Mouse (Mus musculus): ENCODE data around the gene Cdh23.

The Cdh23 gene

GRCm38 (mm10) chr10:60456662-60457397 is 239.5 kb downstream of the Cdh23 start:
- DNase-seq: no peak

- DNase-seq: no peak
These were observed 241.1 kb downstream of the Cdh23 start for GRCm38 (mm10) chr10:60455193-60455592.

DNA sequence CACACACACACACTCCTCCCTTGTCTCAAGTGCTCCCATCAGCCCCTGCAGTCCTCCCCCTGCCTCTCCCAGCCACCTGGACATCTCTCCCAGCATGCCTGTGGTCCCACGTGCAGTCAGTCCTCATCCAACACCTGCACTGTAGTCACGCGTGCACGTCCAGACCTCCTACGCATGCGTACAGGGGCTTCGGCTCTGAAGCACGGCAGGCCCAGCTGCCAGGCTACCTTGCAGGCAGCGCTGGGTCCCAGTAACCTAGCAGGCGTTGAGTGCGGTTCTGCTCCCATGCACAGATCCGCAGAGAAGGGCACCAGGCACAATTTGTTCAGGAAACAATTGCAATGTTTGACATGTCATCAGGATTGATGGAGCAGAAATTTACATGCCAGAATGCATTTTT is 249.1 kb downstream of the Cdh23 start:
- DNase-seq: no peak

GRCm38 (mm10) chr10:60445031-60445593 is 251.2 kb downstream of the Cdh23 start:
- peak; percentile 93 for DNase-seq

- no peak for DNase-seq
These were observed 253.2 kb downstream of the Cdh23 start for GRCm38 (mm10) chr10:60443078-60443477.

- no peak for DNase-seq
These were observed 254.0 kb downstream of the Cdh23 start for GRCm38 (mm10) chr10:60442321-60442720.

DNA sequence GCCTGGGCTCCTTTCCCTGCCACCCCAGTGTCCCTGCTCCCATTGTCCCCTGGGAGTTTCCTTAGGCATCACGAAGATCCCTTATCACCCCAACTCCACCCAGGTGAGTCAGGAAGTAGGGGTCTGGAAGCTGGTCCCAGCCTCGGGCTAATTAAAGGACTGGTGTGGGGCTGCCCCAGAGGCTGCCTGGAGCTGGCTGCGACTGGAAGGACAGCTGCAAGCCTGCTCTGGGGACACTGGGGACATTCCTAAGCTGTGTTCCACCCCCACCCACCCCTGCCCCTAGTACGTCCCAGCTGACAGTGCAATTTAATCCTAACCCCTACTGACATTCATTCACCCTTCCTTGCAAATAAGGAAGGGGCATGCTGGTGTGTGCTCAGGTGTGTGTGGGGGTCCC is 263.6 kb downstream of the Cdh23 start:
- DNase-seq: no peak

GRCm38 (mm10) chr10:60430591-60430990 is 265.7 kb downstream of the Cdh23 start:
- DNase-seq: no peak

GRCm38 (mm10) chr10:60430001-60430400 is 266.3 kb downstream of the Cdh23 start:
- DNase-seq: no peak

- no peak for DNase-seq
These were observed 273.5 kb downstream of the Cdh23 start for GRCm38 (mm10) chr10:60422756-60423155.

DNA sequence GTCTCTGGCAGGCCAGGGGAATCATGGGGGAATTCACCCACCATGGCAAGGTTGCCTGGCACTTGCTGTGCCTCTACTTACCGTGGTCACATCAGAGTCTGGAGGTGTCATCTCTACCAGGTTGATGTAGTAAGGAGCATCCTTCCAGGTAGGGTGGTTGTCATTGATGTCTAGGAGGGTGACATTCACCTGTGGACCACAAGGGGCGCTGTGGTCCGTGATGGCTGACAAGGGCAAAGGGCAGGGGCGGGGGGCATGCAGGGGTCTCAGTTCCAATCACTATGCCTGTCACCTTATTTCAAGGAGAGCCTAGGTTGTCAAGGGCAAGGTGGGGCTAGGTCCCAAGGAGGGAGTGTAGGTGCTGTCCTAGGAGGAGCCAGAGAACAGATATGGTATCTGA is 276.7 kb downstream of the Cdh23 start:
- DNase-seq: no peak

GRCm38 (mm10) chr10:60418137-60418536 is 278.2 kb downstream of the Cdh23 start:
- peak; percentile 85 for DNase-seq

DNA sequence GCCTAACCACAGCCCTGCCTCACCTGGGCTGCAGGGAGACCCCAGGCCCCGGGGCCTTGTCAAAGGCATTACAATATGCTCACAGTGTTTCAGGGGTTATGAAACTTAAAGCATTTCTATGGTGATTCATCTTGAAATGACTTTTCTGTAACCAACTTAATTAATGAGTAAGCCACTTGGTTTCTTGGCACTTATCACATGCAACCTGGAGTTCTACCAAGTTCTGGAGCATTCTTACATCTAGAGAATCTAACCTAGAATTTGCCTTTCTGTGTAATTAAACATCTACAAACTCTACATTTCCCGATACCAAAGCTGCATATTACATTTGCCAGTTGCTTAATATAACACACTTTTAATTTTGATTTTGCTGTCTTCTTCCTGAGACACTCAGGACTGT is 279.2 kb downstream of the Cdh23 start:
- no peak for DNase-seq

DNA sequence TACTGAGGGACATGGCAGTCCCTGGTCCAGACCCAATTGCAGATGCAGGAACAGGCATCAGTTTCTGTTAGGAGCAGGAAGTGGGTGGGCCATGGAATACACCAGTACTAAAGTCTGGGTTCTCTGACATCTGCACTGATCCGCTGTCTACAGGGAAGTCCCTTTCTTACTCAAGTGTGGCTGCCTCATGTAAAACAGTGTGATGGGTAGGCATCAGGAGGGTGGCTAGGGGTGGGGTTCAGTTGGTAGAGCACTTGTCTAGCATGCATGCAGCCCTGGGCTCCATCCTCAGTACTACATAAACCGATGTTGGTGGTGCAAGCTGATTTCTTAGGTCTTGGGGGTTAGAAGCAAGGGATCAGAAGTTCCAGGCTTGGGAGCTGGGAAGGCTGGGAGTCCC is 282.5 kb downstream of the Cdh23 start:
- no peak for DNase-seq

DNA sequence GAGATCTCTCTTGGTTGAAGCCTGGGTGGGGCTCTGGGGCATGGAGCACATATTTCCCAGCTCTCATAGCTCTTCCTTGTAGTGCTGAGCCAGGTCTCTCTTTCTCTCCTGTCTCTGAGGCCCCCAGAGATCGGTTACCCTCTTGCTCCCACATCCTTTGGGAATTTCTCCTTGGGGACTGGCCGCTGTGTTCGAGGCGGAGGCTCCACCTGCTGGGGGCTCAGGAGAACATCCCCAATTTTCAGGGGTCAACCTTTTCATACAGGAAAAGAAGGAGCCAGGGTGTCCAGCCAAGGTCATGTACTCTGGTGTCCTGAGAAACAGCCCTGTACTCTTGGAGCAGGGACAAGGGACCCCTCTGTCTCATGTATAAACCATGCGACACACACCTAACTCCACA is 284.5 kb downstream of the Cdh23 start:
- DNase-seq: peak; percentile 27

DNA sequence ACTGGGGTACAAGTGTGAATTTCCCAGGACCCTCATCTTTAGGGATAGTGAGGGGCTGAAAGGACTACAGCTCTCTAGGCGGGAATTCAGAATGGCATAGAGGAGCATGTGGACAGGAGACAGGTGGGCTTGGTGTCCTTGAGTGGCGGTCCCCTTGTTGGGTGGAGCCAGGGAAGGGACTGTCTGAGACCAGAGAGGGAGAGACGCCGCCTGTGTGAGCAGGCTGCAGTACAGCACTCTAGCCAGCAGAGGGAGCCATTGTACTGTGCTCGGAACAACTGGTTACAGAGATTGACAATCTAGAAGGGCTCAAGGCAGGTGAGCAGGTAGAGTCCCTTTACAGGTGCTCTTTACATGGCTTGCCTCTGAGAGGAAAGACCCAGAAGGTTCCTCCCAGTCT is 288.5 kb downstream of the Cdh23 start:
- peak; percentile 76 for DNase-seq

- peak; percentile 36 for DNase-seq
These were observed 290.7 kb downstream of the Cdh23 start for GRCm38 (mm10) chr10:60405460-60406177.

- DNase-seq: no peak
These were observed 295.6 kb downstream of the Cdh23 start for GRCm38 (mm10) chr10:60400507-60401295.

DNA sequence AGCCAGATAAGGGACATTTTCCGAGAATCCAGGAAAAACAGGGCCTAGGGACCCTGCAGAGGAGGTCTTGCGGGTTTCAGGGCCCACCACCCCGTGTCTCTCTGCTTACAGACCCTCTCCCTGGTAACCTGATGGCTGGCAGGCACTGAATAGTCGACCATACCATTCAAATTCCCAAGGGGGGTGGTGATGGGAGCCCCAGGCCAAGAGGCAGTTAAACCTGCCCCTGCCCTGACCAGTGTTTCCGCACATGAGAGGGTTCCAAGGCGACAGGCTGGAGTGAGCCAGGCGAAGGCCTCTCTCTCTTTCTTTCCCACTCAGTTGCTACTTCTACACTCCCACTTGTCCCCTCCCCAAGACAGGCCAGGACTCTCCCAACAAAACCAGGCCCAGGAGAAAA is 296.8 kb downstream of the Cdh23 start, which contains the start of gene Gm17455:
TSS of gene Gm17455 (plus strand) at position 278 of the 400 bp plus-strand sequence.
- no peak for DNase-seq

- no peak for DNase-seq
These were observed 298.1 kb downstream of the Cdh23 start for GRCm38 (mm10) chr10:60398051-60398814.

GRCm38 (mm10) chr10:60395605-60396004 is 300.7 kb downstream of the Cdh23 start:
- DNase-seq: no peak

GRCm38 (mm10) chr10:60394936-60395335 is 301.4 kb downstream of the Cdh23 start:
- DNase-seq: no peak
